16 mouse cellular contexts compared by ENCODE assay signal in genomic region chr1:70652719-70653118, GRCm38 (mm10).
"Had no signal": no experiment of that assay in that cellular context is flagged by ENCODE, and none has a peak within 500 bp of the region (broad histone marks: within the 10 kb centered on the region; RNA-seq: fewer than 3 reads in every experiment).

No protein-coding gene starts in this region.

- DNase-seq: retina, postnatal 1 day; right cerebral cortex, adult 18-20 months; right cerebral cortex, postnatal 14 days; right cerebral cortex, postnatal 25 days; right cerebral cortex, postnatal 4 days; spleen, adult 18-20 months; thymus, adult 18-20 months; thymus, adult 2 months; thymus, postnatal 14 days; thymus, postnatal 25 days; thymus, postnatal 36 days; thymus, postnatal 4 days had no signal

- H3K4me2 ChIP-seq: neural tube, embryonic 13.5 days; neural tube, embryonic 15.5 days; stomach, embryonic 15.5 days had no signal

- H3K9me3 ChIP-seq: neural tube, embryonic 13.5 days; neural tube, embryonic 15.5 days; stomach, embryonic 15.5 days had no signal

- H3K4me3 ChIP-seq: neural tube, embryonic 13.5 days; neural tube, embryonic 15.5 days; stomach, embryonic 15.5 days had no signal

- H3K9ac ChIP-seq: neural tube, embryonic 13.5 days; neural tube, embryonic 15.5 days; stomach, embryonic 15.5 days had no signal

- H3K4me1 ChIP-seq: neural tube, embryonic 13.5 days; neural tube, embryonic 15.5 days; stomach, embryonic 15.5 days had no signal

- H3K27ac ChIP-seq: neural tube, embryonic 13.5 days; neural tube, embryonic 15.5 days; stomach, embryonic 15.5 days; stomach, postnatal 0 days had no signal

- H3K36me3 ChIP-seq: neural tube, embryonic 13.5 days; neural tube, embryonic 15.5 days; stomach, embryonic 15.5 days had no signal

- H3K27me3 ChIP-seq: neural tube, embryonic 13.5 days; neural tube, embryonic 15.5 days; stomach, embryonic 15.5 days had no signal
